In the genomic region with DNA sequence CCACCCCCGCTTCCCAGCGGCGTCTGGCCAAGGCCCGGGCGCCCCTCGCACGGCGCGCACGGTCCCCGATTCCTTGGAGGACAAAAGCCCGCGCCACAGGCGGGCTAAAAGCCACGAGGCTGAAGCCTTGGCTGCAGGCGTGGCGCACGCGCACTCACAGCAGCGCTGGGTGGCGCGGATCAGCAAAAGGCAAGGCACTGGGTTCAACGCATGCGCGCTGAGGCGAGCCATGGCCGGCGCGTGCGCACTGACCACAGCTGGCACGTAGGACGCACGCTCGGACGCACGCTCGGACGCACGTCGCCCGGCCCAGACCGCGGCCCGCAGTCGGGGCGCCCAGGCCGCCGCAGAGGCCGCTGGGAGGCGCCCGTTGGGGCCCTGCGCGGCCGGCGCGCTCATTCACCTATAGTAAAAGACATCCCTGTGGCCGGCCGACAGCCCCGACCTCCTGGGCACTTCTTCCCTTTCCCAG, we compare ENCODE assay signal across 8 mouse cellular contexts. TPM values are rescaled to one million over a fixed set of nuclear protein-coding genes. Genes with fewer than 3 reads are reported as not detected.
A peak's percentile ranks its signal among the peaks of the same experiment; 100 is the strongest.
DNase-seq lines count a peak whose midpoint lies in the region; ATAC-seq and TF ChIP-seq lines count a peak whose summit lies in the region.

No protein-coding gene starts in this region.

- H3K36me3 ChIP-seq in hindbrain, embryonic 15.5 days = peaks cover 45% of the 10 kb centered on the region

- peak overlapping the region; percentile 65 for H3K4me3 ChIP-seq in hindbrain, embryonic 15.5 days

- WGBS in hindbrain, embryonic 15.5 days = under 1% methylated on average over 59 of the region's 59 CpGs

- H3K27ac ChIP-seq in hindbrain, embryonic 15.5 days (replicated peaks) = peak overlapping the region; percentile 99

- peak overlapping the region; percentile 93 for H3K9ac ChIP-seq in hindbrain, embryonic 15.5 days

- peak; percentile 86 for DNase-seq in Patski (ENCODE audit: low read depth, low spot score)
- peak; percentile 99 for DNase-seq in cerebellum, postnatal 14 days
- peak; percentile 95 to 98 for DNase-seq in frontal cortex, postnatal 25 days (ENCODE audit: low spot score in 2 of 2)
- peak; percentile 96 for DNase-seq in left cerebral cortex, adult 11 months (ENCODE audit: low spot score)
- DNase-seq in lung, postnatal 4 days = peak; percentile 99 to 100
- DNase-seq in retina, postnatal 7 days (ENCODE audit: low read depth, low spot score) = peak; percentile 98
- peak; percentile 96 for DNase-seq in urinary bladder, adult 2 months (ENCODE audit: low spot score)

- in situ Hi-C loops in Patski (cut with MboI; ENCODE audit: low pct_unique_long_range_greater_than_20kb) = no loop called here

- peaks cover 33% of the 10 kb centered on the region for H3K4me1 ChIP-seq in hindbrain, embryonic 15.5 days (replicated peaks)

- no peak for TF ChIP-seq CTCF in Patski (IDR thresholded peaks at IDR 0.05)

- CTCF ChIA-PET in Patski (lab: Charles Lee) = no interaction called here

- no peaks in the 10 kb centered on the region for H3K9me3 ChIP-seq in hindbrain, embryonic 15.5 days

- H3K4me2 ChIP-seq in hindbrain, embryonic 15.5 days = peak overlapping the region; percentile 89

- ATAC-seq in Patski = peak; percentile 49
- peak; percentile 79 for ATAC-seq in hindbrain, embryonic 15.5 days (ENCODE audit: low FRiP score, low read depth)

- POLR2A ChIA-PET in Patski (lab: Charles Lee) = interaction anchor here (1.1 to 5.9 kb wide), 2 partner anchors 13 to 1004 kb away, joined by 6 to 38 read pairs; partner anchors contain the start of gene Mex3d

- no peaks in the 10 kb centered on the region for H3K27me3 ChIP-seq in Patski
- no peaks in the 10 kb centered on the region for H3K27me3 ChIP-seq in hindbrain, embryonic 15.5 days

RNA-seq across cellular contexts. Expression of gene Mbd3, which starts 0.6 kb away (rescaled TPM):
- polyA plus RNA-seq in Patski (2021) = 181 TPM
- polyA plus RNA-seq in hindbrain, embryonic 15.5 days (2015; fragmentation: Nextera tagmentation; extraction: Ambion mirVana) = 213 and 229 TPM in 2 replicates
- 112 and 119 TPM in 2 replicates for polyA plus RNA-seq in urinary bladder, adult 2 months (2012; rRNA removed)

RNA-seq across cellular contexts. Expression of gene Uqcr11, which starts 7.9 kb away (rescaled TPM):
- polyA plus RNA-seq in Patski (2021) = 535 TPM
- polyA plus RNA-seq in hindbrain, embryonic 15.5 days (2015; fragmentation: Nextera tagmentation; extraction: Ambion mirVana) = 711 and 737 TPM in 2 replicates
- polyA plus RNA-seq in urinary bladder, adult 2 months (2012; rRNA removed) = 883 and 983 TPM in 2 replicates

RNA-seq across cellular contexts. Expression of gene Mex3d, which starts 11.3 kb away (rescaled TPM):
- polyA plus RNA-seq in Patski (2021) = 30.6 TPM
- 18.9 and 19.2 TPM in 2 replicates for polyA plus RNA-seq in hindbrain, embryonic 15.5 days (2015; fragmentation: Nextera tagmentation; extraction: Ambion mirVana)
- polyA plus RNA-seq in urinary bladder, adult 2 months (2012; rRNA removed) = 11.2 and 11.5 TPM in 2 replicates

RNA-seq across cellular contexts. Expression of gene Tcf3, which starts 34.7 kb away (rescaled TPM):
- polyA plus RNA-seq in Patski (2021) = 96.9 TPM
- 52.5 and 54.7 TPM in 2 replicates for polyA plus RNA-seq in hindbrain, embryonic 15.5 days (2015; fragmentation: Nextera tagmentation; extraction: Ambion mirVana)
- polyA plus RNA-seq in urinary bladder, adult 2 months (2012; rRNA removed) = 29.7 and 35.4 TPM in 2 replicates

RNA-seq across cellular contexts. Expression of gene Plk5, which starts 42.5 kb away (rescaled TPM):
- polyA plus RNA-seq in Patski (2021) = 0.62 TPM
- 6.1 and 6.4 TPM in 2 replicates for polyA plus RNA-seq in hindbrain, embryonic 15.5 days (2015; fragmentation: Nextera tagmentation; extraction: Ambion mirVana)
- polyA plus RNA-seq in urinary bladder, adult 2 months (2012; rRNA removed) = 4.5 and 6.4 TPM in 2 replicates

Comparison
In these comparisons a context has a peak if more than half of its experiments do, and no peak if none do; other contexts are left out.
1. Peak in every context shown above with its lines: DNase-seq, ATAC-seq, H3K4me3 ChIP-seq and H3K27ac ChIP-seq.